Comparison of ENCODE assay signal across 8 mouse cellular contexts in genomic region chr3:69004437-69005337, GRCm38 (mm10). TPM values are rescaled to one million over a fixed set of nuclear protein-coding genes. Genes with fewer than 3 reads are reported as not detected.
DNase-seq lines count a peak whose midpoint lies in the region; ATAC-seq and TF ChIP-seq lines count a peak whose summit lies in the region.

Gene Ift80, minus strand, starts transcription at chr3:69004570.
Gene Smc4, plus strand, starts transcription at chr3:69004738.

- peak within 1 kb of the TSS; percentile 91 for H3K4me2 ChIP-seq in forebrain, embryonic 15.5 days (replicated peaks)

- no peaks in the 10 kb centered on the region for H3K9me3 ChIP-seq in ES-E14 (ENCODE audit: control insufficient read depth, insufficient read depth, low read depth, low read length)
- no peaks in the 10 kb centered on the region for H3K9me3 ChIP-seq in forebrain, embryonic 15.5 days

- H3K36me3 ChIP-seq in ES-E14 (ENCODE audit: control insufficient read depth, insufficient read depth, low read length, poor library complexity, severe bottlenecking), result no peaks in the 10 kb centered on the region; the same call in 1 of the 2 replicates
- H3K36me3 ChIP-seq in forebrain, embryonic 15.5 days, result no peaks in the 10 kb centered on the region

- no peak for TF ChIP-seq CTCF in lung, adult 2 months (IDR thresholded peaks at IDR 0.05; ENCODE audit: insufficient read depth, low read length)

- 0 out of 4 replicates have a peak, but pooled peaks cover 0 to 2% of the 10 kb centered on the region in 2 experiments for H3K4me1 ChIP-seq in ES-E14 (ENCODE audit: control insufficient read depth in 2 of 2, insufficient read depth in 2 of 2, low read length in 2 of 2, poor library complexity in 1 of 2)
- peaks cover 24% of the 10 kb centered on the region for H3K4me1 ChIP-seq in forebrain, embryonic 15.5 days
- H3K4me1 ChIP-seq in lung, adult 2 months (ENCODE audit: control insufficient read depth, insufficient read depth, low read length), result peaks cover 2% of the 10 kb centered on the region

- peak; percentile 97 for ATAC-seq in forebrain, embryonic 15.5 days (replicated peaks)
- ATAC-seq in neutrophil, adult 5-6 weeks (ENCODE audit: extremely low read depth, insufficient number of reproducible peaks, low FRiP score, poor library complexity, severe bottlenecking), result peak; percentile 93

- peak within 1 kb of the TSS; percentile 99 for H3K9ac ChIP-seq in ES-E14 (ENCODE audit: insufficient read depth, low read depth, low read length, poor library complexity, severe bottlenecking)
- peak within 1 kb of the TSS; percentile 78 for H3K9ac ChIP-seq in forebrain, embryonic 15.5 days (replicated peaks)

- peak; percentile 45; the same call in 1 of the 2 replicates for TF ChIP-seq POLR2A in lung, adult 2 months (IDR thresholded peaks at IDR 0.05; ENCODE audit: borderline replicate concordance, extremely low read depth, low read depth, low read length)

- in situ Hi-C loops in ES-E14 (cut with MboI; ENCODE audit: low sequenced_read_pairs in 2 of 2, unreplicated experiment in 2 of 2), result no loop called here

- no peaks in the 10 kb centered on the region for H3K27me3 ChIP-seq in forebrain, embryonic 15.5 days

- DNase-seq in ES-E14 (ENCODE audit: low read depth, low spot score), result peak; percentile 97
- DNase-seq in cerebellum, adult 11-12 months, result peak; percentile 94
- DNase-seq in heart, postnatal 25 days (ENCODE audit: low spot score), result peak; percentile 89
- peak; percentile 92 to 97 for DNase-seq in layer of hippocampus, adult 18-20 months (ENCODE audit: low spot score in 2 of 2)
- peak; percentile 94 for DNase-seq in lung, adult 2 months
- peak; percentile 91 to 95 for DNase-seq in thymus, adult 18-20 months

- intact Hi-C loops in heart, postnatal 25 days (cut with DNase I), result loop anchor here (2.0 kb wide), 1 partner anchor 122 kb away; the partner anchor contains the start of gene Kpna4

- H3K4me3 ChIP-seq in ES-E14 (ENCODE audit: insufficient read depth in 1 of 2, low read depth in 1 of 2, low read length in 2 of 2, poor library complexity in 1 of 2, severe bottlenecking in 1 of 2), result peak within 1 kb of the TSS; percentile 97
- H3K4me3 ChIP-seq in forebrain, embryonic 15.5 days, result peak within 1 kb of the TSS; percentile 71
- peak within 1 kb of the TSS; percentile 80 for H3K4me3 ChIP-seq in lung, adult 2 months (replicated peaks; ENCODE audit: extremely low read depth, low read depth, low read length)

- peak within 1 kb of the TSS; percentile 96 for H3K27ac ChIP-seq in ES-E14 (ENCODE audit: insufficient read depth, low read depth, low read length, poor library complexity, severe bottlenecking)
- peak within 1 kb of the TSS; percentile 87 for H3K27ac ChIP-seq in forebrain, embryonic 15.5 days (replicated peaks)

- WGBS in forebrain, embryonic 15.5 days, result under 1% methylated on average over 76 of the region's 76 CpGs
- under 1% methylated on average over 76 of the region's 76 CpGs for WGBS in lung, adult 2 months

TF ChIP-seq in ES-E14, 5 proteins besides CTCF, POLR2A, EP300 and RAD21:
- TF ChIP-seq HCFC1 (IDR thresholded peaks at IDR 0.05; ENCODE audit: borderline replicate concordance, insufficient read depth, low read length) (no peak; the same call in 1 of the 2 replicates), CHD2 (IDR thresholded peaks at IDR 0.05; ENCODE audit: low read depth, low read length) (peak; percentile 86), ZC3H11A (IDR thresholded peaks at IDR 0.05; ENCODE audit: borderline replicate concordance, low read depth, low read length) (no peak), ZNF384 (IDR thresholded peaks at IDR 0.05; ENCODE audit: low read depth, low read length) (peak; percentile 95), MAFK (IDR thresholded peaks at IDR 0.05; ENCODE audit: insufficient read depth, low read depth, low read length) (no peak)
TF ChIP-seq in ES-E14: peak in this region for 2.

RNA-seq across cellular contexts. Expression of gene Ift80, which starts in this region (rescaled TPM):
- total RNA-seq in ES-E14 (2012; rRNA removed), result 9.9 and 16.5 TPM in 2 replicates
- 10.9 and 11.7 TPM in 2 replicates for polyA plus RNA-seq in forebrain, embryonic 15.5 days (2015; fragmentation: Nextera tagmentation; extraction: Ambion mirVana)
- 1 to 10 TPM; 4.1 to 7.0 TPM for total RNA-seq in heart, postnatal 25 days (2021)
- 10 to 100 TPM; 24.6 to 25.2 TPM for total RNA-seq in layer of hippocampus, adult 18-20 months (2021)
- 2.4 and 4.4 TPM in 2 replicates for polyA plus RNA-seq in lung, adult 2 months (2012; rRNA removed)
- total RNA-seq in neutrophil, adult 5-6 weeks (2017), result 29.7 and 30.4 TPM in 2 replicates

RNA-seq across cellular contexts. Expression of gene Smc4, which starts in this region (rescaled TPM):
- total RNA-seq in ES-E14 (2012; rRNA removed), result 63.7 and 91.4 TPM in 2 replicates
- polyA plus RNA-seq in forebrain, embryonic 15.5 days (2015; fragmentation: Nextera tagmentation; extraction: Ambion mirVana), result 102 and 106 TPM in 2 replicates
- total RNA-seq in heart, postnatal 25 days (2021), result 10 to 100 TPM; 15.3 to 16.0 TPM
- 1 to 10 TPM; 5.8 to 6.8 TPM for total RNA-seq in layer of hippocampus, adult 18-20 months (2021)
- polyA plus RNA-seq in lung, adult 2 months (2012; rRNA removed), result 2.8 and 5.4 TPM in 2 replicates
- 355 and 369 TPM in 2 replicates for total RNA-seq in neutrophil, adult 5-6 weeks (2017)

Comparison
In these comparisons a context has a peak if more than half of its experiments do, and no peak if none do; other contexts are left out.
1. Peak in every context shown above with its lines: DNase-seq, ATAC-seq, H3K4me3 ChIP-seq and H3K27ac ChIP-seq.
2. RNA of gene Smc4 (polyA plus RNA-seq): 102 to 106 TPM in forebrain, embryonic 15.5 days; 2.8 to 5.4 TPM in lung, adult 2 months; every median in the first group is over 10 times any median in the second.